Mouse (Mus musculus): ENCODE data around the gene Sptssb. TPM values are rescaled to one million over a fixed set of nuclear protein-coding genes. Genes with fewer than 3 reads are reported as not detected.

Gene Sptssb
- polyA plus RNA-seq, 1 experiment from 2014 or later: 1.0 TPM

DNA sequence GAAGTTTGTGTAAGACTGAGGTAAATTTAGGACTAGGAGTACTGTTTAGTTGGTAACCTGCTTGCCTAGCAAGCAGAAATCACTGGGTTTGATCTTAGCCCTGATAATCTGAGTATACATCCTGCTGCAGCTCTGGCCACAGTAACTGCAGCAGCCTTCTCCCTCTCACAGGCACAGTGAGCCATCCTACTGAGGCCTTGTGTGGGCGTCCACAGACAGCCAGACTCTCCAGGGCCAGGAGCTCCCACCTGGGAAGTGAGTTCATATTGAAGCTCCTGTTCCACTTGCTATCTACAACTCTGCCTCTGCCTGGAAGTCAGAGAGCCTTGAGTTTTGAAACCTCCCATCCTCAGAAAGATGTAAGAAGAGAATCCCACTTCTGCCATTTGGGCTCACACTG is 24.0 kb upstream of the Sptssb start:
- no peak overlapping the region for H3K4me2 ChIP-seq
- no peak overlapping the region for H3K27ac ChIP-seq (replicated peaks)
- H3K4me1 ChIP-seq (replicated peaks): no peaks in the 10 kb centered on the region
- H3K9ac ChIP-seq: no peak overlapping the region
- no peaks in the 10 kb centered on the region for H3K9me3 ChIP-seq
- ATAC-seq (ENCODE audit: low FRiP score, low read depth): no peak
- H3K36me3 ChIP-seq: no peaks in the 10 kb centered on the region
- H3K4me3 ChIP-seq: no peak overlapping the region
- WGBS: 76% methylated on average over 1 of the region's 1 CpGs
- no peaks in the 10 kb centered on the region for H3K27me3 ChIP-seq

- no peak overlapping the region for H3K27ac ChIP-seq (replicated peaks)
- 92% methylated on average over 2 of the region's 2 CpGs for whole genome bisulfite sequencing
- ATAC-seq (ENCODE audit: low FRiP score, low read depth): no peak
- no peaks in the 10 kb centered on the region for H3K4me1 ChIP-seq (replicated peaks)
- H3K36me3 ChIP-seq: no peaks in the 10 kb centered on the region
- no peak overlapping the region for H3K4me3 ChIP-seq
- no peak overlapping the region for H3K4me2 ChIP-seq
- no peaks in the 10 kb centered on the region for H3K27me3 ChIP-seq
- H3K9ac ChIP-seq: no peak overlapping the region
- H3K9me3 ChIP-seq: no peaks in the 10 kb centered on the region
Measured at GRCm38 (mm10) chr3:69877538-69877937, 17.8 kb upstream of the Sptssb start.

- Histone ChIP-seq H3K4me3 (no peak overlapping the region), H3K36me3 (no peaks in the 10 kb centered on the region), H3K4me2 (no peak overlapping the region), H3K27me3 (no peaks in the 10 kb centered on the region), H3K9me3 (no peaks in the 10 kb centered on the region), H3K4me1 (replicated peaks) (no peaks in the 10 kb centered on the region), H3K9ac (no peak overlapping the region), H3K27ac (replicated peaks) (no peak overlapping the region)
- 92% methylated on average over 3 of the region's 3 CpGs for WGBS
- no peak for ATAC-seq (ENCODE audit: low FRiP score, low read depth)
Measured at GRCm38 (mm10) chr3:69874721-69875120, 15.0 kb upstream of the Sptssb start.

- 87% methylated on average over 6 of the region's 6 CpGs for WGBS
- no peak overlapping the region for H3K4me2 ChIP-seq
- no peak overlapping the region for H3K4me3 ChIP-seq
- no peaks in the 10 kb centered on the region for H3K36me3 ChIP-seq
- H3K27ac ChIP-seq (replicated peaks): no peak overlapping the region
- no peak overlapping the region for H3K9ac ChIP-seq
- H3K27me3 ChIP-seq: no peaks in the 10 kb centered on the region
- no peak for ATAC-seq (ENCODE audit: low FRiP score, low read depth)
- H3K9me3 ChIP-seq: no peaks in the 10 kb centered on the region
- H3K4me1 ChIP-seq (replicated peaks): no peaks in the 10 kb centered on the region
Measured at GRCm38 (mm10) chr3:69872661-69873327, 13.1 kb upstream of the Sptssb start.

GRCm38 (mm10) chr3:69871174-69871573 is 11.4 kb upstream of the Sptssb start:
- ATAC-seq (ENCODE audit: low FRiP score, low read depth): no peak
- Histone ChIP-seq H3K9me3 (no peaks in the 10 kb centered on the region), H3K4me1 (replicated peaks) (no peaks in the 10 kb centered on the region), H3K9ac (no peak overlapping the region), H3K4me3 (no peak overlapping the region), H3K27me3 (no peaks in the 10 kb centered on the region), H3K27ac (replicated peaks) (no peak overlapping the region), H3K36me3 (no peaks in the 10 kb centered on the region), H3K4me2 (no peak overlapping the region)
- WGBS: 86% methylated on average over 14 of the region's 14 CpGs

GRCm38 (mm10) chr3:69869702-69870101 is 10.0 kb upstream of the Sptssb start:
- 87% methylated on average over 8 of the region's 8 CpGs for WGBS
- Histone ChIP-seq H3K4me2 (no peak overlapping the region), H3K9ac (no peak overlapping the region), H3K4me3 (no peak overlapping the region), H3K27me3 (no peaks in the 10 kb centered on the region), H3K4me1 (replicated peaks) (no peaks in the 10 kb centered on the region), H3K36me3 (no peaks in the 10 kb centered on the region), H3K27ac (replicated peaks) (no peak overlapping the region), H3K9me3 (no peaks in the 10 kb centered on the region)
- ATAC-seq (ENCODE audit: low FRiP score, low read depth): no peak

- Histone ChIP-seq H3K27me3 (0 out of 2 replicates have a peak, but pooled peaks cover 2% of the 10 kb centered on the region), H3K9me3 (no peaks in the 10 kb centered on the region), H3K36me3 (no peaks in the 10 kb centered on the region), H3K4me1 (replicated peaks) (peaks cover 21% of the 10 kb centered on the region), H3K4me3 (peak overlapping the region; percentile 50), H3K4me2 (peak overlapping the region; percentile 97), H3K27ac (replicated peaks) (peak overlapping the region; percentile 68; the same call in 1 of the 2 replicates), H3K9ac (0 out of 2 replicates have a peak overlapping the region, but pooled peaks have one; percentile 55)
- no peak for ATAC-seq (ENCODE audit: low FRiP score, low read depth)
- 65% methylated on average over 9 of the region's 9 CpGs for WGBS
Measured at GRCm38 (mm10) chr3:69861789-69862395, 2.2 kb upstream of the Sptssb start.

- Histone ChIP-seq H3K27ac (replicated peaks) (peak overlapping the region; percentile 68), H3K4me3 (peak overlapping the region; percentile 50), H3K36me3 (no peaks in the 10 kb centered on the region), H3K4me2 (peak overlapping the region; percentile 97), H3K4me1 (replicated peaks) (peaks cover 21% of the 10 kb centered on the region), H3K27me3 (0 out of 2 replicates have a peak, but pooled peaks cover 2% of the 10 kb centered on the region), H3K9ac (peak overlapping the region; percentile 55), H3K9me3 (no peaks in the 10 kb centered on the region)
- ATAC-seq (ENCODE audit: low FRiP score, low read depth): peak; percentile 82
- whole genome bisulfite sequencing: under 1% methylated on average over 40 of the region's 40 CpGs
Measured at GRCm38 (mm10) chr3:69860589-69861521, 1.1 kb upstream of the Sptssb start.

- Histone ChIP-seq H3K4me1 (replicated peaks) (no peaks in the 10 kb centered on the region), H3K9me3 (no peaks in the 10 kb centered on the region), H3K4me3 (no peak overlapping the region), H3K36me3 (no peaks in the 10 kb centered on the region), H3K9ac (no peak overlapping the region), H3K4me2 (no peak overlapping the region), H3K27ac (replicated peaks) (no peak overlapping the region), H3K27me3 (no peaks in the 10 kb centered on the region)
- ATAC-seq (ENCODE audit: low FRiP score, low read depth): no peak
- 88% methylated on average over 6 of the region's 6 CpGs for WGBS
Measured at GRCm38 (mm10) chr3:69839485-69839884, 20.3 kb downstream of the Sptssb start.

DNA sequence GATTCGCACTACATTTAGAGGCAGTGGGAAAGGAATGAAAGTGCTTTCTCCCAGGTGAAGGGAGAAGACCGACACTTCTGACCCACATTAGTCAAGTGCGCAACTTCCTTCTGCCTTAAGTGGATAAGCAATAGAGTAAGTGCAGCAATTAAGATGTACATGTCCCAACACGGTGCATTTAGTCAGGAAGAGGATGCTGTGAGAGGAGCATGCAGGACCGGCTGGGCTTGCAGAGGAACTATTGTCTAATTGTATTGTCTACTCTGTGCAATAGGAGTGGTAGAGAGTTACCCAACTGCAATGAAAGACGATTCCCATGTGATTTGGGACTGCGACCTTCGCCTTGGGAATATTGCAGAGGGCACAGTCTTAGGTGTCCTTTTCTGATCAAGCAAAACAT is 30.2 kb downstream of the Sptssb start:
- 85% methylated on average over 8 of the region's 8 CpGs for WGBS
- Histone ChIP-seq H3K4me3 (no peak overlapping the region), H3K27me3 (no peaks in the 10 kb centered on the region), H3K4me1 (replicated peaks) (no peaks in the 10 kb centered on the region), H3K36me3 (no peaks in the 10 kb centered on the region), H3K4me2 (no peak overlapping the region), H3K9me3 (no peaks in the 10 kb centered on the region), H3K9ac (no peak overlapping the region), H3K27ac (replicated peaks) (no peak overlapping the region)
- no peak for ATAC-seq (ENCODE audit: low FRiP score, low read depth)

DNA sequence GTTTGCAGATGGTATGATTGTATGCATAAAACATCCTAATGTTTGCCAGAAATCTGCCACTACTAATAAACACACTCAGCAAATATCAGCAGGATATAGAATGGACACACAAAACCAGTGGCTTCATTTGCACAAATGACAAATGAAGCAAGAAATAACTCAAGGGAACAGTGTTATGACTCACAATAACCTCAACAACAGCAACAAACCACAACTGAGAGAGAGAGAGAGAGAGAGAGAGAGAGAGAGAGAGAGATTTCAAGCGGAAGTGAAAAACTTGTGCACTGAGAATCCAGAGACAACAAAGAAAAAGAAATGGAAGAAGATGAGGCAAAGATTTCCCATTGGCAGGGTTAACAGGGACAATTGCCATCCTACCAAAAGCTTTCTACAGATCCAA is 35.2 kb downstream of the Sptssb start:
- Histone ChIP-seq H3K9me3 (no peaks in the 10 kb centered on the region), H3K9ac (no peak overlapping the region), H3K36me3 (no peaks in the 10 kb centered on the region), H3K27me3 (no peaks in the 10 kb centered on the region), H3K4me1 (replicated peaks) (no peaks in the 10 kb centered on the region), H3K4me3 (no peak overlapping the region), H3K4me2 (no peak overlapping the region), H3K27ac (replicated peaks) (no peak overlapping the region)
- ATAC-seq (ENCODE audit: low FRiP score, low read depth): no peak
- 100% methylated on average over 1 of the region's 1 CpGs for WGBS

DNA sequence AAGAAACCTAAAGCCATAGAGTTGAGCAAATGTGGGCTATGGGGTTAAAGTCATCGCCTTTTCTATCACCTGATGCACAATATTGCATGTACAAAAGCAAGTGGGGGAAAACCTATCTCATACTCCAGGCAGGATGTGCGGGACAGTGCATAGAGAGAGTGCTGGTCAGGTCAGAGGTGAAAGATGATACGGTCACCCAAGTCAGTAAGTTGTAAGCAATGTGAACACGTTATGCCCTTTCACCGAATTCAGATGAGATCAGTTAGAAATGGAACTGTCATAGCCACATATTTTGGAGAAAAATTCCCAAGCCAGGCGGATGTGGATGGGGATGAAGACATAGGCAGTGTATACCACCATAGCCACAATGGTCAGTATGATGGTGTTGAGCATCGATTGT is 39.1 kb downstream of the Sptssb start:
- Histone ChIP-seq H3K4me1 (replicated peaks) (no peaks in the 10 kb centered on the region), H3K4me3 (no peak overlapping the region), H3K9me3 (no peaks in the 10 kb centered on the region), H3K36me3 (no peaks in the 10 kb centered on the region), H3K4me2 (no peak overlapping the region), H3K27ac (replicated peaks) (no peak overlapping the region), H3K27me3 (no peaks in the 10 kb centered on the region), H3K9ac (no peak overlapping the region)
- ATAC-seq (ENCODE audit: low FRiP score, low read depth): no peak
- 89% methylated on average over 7 of the region's 7 CpGs for WGBS

Measured in hindbrain, embryonic 15.5 days (tissue).